Mouse (Mus musculus) cerebellum, adult 2 months (tissue): ENCODE results near the gene Fbxw8.

Source experiments
- CTCF ChIP-seq: fragments of 200-500 bp; IDR thresholded peaks from 2 replicates; pipeline ENCODE4 v1.5.1; 2011; ENCODE audit warnings: low read depth, mild to moderate bottlenecking, control low read depth, low read length, moderate library complexity, borderline replicate concordance; ENCODE audit not compliant: insufficient read depth
- POLR2A ChIP-seq: fragments of 200-500 bp; IDR thresholded peaks from 2 replicates; pipeline ENCODE4 v1.6.1; 2011; ENCODE audit warnings: low read length, control low read depth, borderline replicate concordance; ENCODE audit not compliant: insufficient read depth

DNA sequence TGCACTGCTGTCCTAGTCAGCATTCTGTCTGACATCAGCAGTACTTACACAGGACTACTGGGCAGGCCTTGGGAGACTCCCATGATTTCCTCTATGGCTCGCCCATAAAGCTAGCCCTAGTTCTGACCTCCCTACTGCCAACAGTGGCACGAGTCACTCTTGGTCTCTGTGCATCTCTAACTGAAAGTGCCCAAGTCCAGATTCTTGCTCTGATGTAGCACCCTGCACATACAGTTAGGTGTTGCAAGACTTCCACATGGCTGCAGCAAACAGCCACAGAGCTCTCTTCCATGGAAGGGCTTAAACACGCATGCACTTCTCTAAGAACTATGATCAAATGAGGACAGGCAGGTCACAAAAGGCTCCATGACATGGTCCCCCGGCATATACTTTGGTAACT is 59.4 kb downstream of the Fbxw8 start:
- TF ChIP-seq POLR2A (no peak), CTCF (no peak)
